Mouse (Mus musculus) embryonic facial prominence, embryonic 11.5 days (tissue): ENCODE measurements around the gene Tubb2a. TPM values are rescaled to one million over a fixed set of nuclear protein-coding genes. Genes with fewer than 3 reads are reported as not detected.

Experiments used
- ATAC-seq: fragments of 200-750 bp; cut with Nextera tagmentation; replicated peaks from 2 replicates; pipeline ENCODE4 v1.8.0; 2017; ENCODE audit warnings: low read depth; ENCODE audit not compliant: insufficient number of reproducible peaks, low FRiP score, low TSS enrichment
- DNase-seq: peaks from one replicate; pipeline ENCODE4 v3.0.0-alpha.2; 2015; ENCODE audit warnings: low spot score
- H3K27ac ChIP-seq: fragments of 300-500 bp; sonication (generic); replicated peaks from 2 replicates; pipeline ENCODE4 v1.5.1; 2014; ENCODE audit warnings: mild to moderate bottlenecking, low read depth, low read length, control low read depth
- H3K27me3 ChIP-seq: fragments of 300-500 bp; sonication (generic); 2 replicates; pipeline ENCODE4 v1.6.1; 2014; ENCODE audit warnings: mild to moderate bottlenecking, low read length, moderate library complexity, mixed read lengths; ENCODE audit not compliant: control insufficient read depth, insufficient read depth
- H3K36me3 ChIP-seq: fragments of 300-500 bp; sonication (generic); replicated peaks from 2 replicates; pipeline ENCODE4 v1.6.1; 2014; ENCODE audit warnings: low read depth, mild to moderate bottlenecking, low read length, moderate library complexity, mixed read lengths; ENCODE audit not compliant: control insufficient read depth, insufficient read depth
- H3K4me1 ChIP-seq: fragments of 300-500 bp; sonication (generic); 2 replicates; pipeline ENCODE4 v1.6.1; 2014; ENCODE audit warnings: low read length, mixed read lengths; ENCODE audit not compliant: control insufficient read depth, insufficient read depth
- H3K4me2 ChIP-seq: fragments of 300-500 bp; sonication (generic); 2 replicates; pipeline ENCODE4 v1.6.1; 2014; ENCODE audit warnings: low read depth, mild to moderate bottlenecking, control low read depth, low read length, moderate library complexity
- H3K4me3 ChIP-seq: fragments of 300-500 bp; sonication (generic); 2 replicates; pipeline ENCODE4 v1.5.1; 2014; ENCODE audit warnings: low read depth, low read length, control low read depth
- H3K9ac ChIP-seq: fragments of 300-500 bp; sonication (generic); replicated peaks from 2 replicates; pipeline ENCODE4 v1.6.1; 2014; ENCODE audit warnings: mild to moderate bottlenecking, control low read depth, low read length
- H3K9me3 ChIP-seq: fragments of 300-500 bp; sonication (generic); replicated peaks from 2 replicates; pipeline ENCODE4 v1.6.1; 2016; ENCODE audit warnings: mild to moderate bottlenecking, low read length, inconsistent platforms, mixed read lengths; ENCODE audit not compliant: control insufficient read depth
- WGBS: fragments of 180-500 bp; shearing (Covaris S2); extraction: QIAGEN DNeasy Blood & Tissue Kit; methylation state at CpG from one replicate; pipeline ENCODE4 v1.1.7; 2014; 5-methylcytosine and 5-hydroxymethylcytosine counted together
- polyA plus RNA-seq: library from polyadenylated mRNA; unstranded; fragments of >200 nt; fragmentation: Nextera tagmentation; extraction: Ambion mirVana; gene quantifications from 2 replicates; pipeline ENCODE4 v1.2.1, GENCODE M21; 2014

The Tubb2a gene
- polyA plus RNA-seq: 115 and 146 TPM in 2 replicates

DNA sequence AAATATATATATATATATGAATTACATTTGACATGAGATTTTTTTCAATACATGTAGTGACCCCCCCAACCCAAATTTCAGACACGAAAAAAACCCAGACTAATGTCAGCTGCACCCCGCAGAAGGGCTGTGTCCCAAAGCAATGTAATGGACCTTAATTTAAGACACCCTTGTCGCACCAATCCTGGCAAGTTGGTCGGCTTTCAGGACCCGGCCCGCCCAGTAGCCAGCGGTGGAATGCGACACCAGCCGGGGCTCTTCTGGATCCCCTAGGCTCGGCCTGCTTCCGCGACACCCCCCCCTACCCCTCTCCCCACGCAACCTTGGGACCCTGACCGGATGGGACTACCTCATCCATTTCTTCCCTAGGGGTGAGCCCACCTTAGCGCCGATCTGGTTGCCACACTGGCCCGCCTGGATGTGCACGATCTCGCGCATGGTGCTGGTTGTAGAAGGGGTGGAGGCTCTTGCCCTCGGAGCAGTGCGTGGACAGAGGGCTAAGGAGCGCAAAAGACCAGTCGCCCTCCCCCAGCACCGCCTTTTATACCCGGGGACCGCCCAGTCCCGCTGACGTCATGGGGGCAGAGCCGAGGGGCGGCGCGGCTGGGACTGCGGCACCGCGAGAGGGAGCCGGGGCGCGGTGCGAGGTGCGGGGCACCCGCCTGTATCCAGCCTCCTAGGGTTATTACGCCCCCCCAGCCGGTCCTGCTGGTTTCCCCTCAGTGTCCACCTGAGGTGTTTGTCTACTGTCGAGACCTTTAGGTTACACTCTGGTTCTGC lies at the start of gene Tubb2a:
Gene Tubb2a (minus strand): TSS at position 516 of the 780 bp plus-strand sequence.
- Histone ChIP-seq H3K9ac (peak within 1 kb of the TSS; percentile 67), H3K9me3 (no peaks in the 10 kb centered on the region), H3K36me3 (no peaks in the 10 kb centered on the region), H3K4me1 (no peaks in the 10 kb centered on the region), H3K4me2 (peak within 1 kb of the TSS; percentile 80), H3K27ac (no peak within 1 kb of the TSS), H3K27me3 (no peaks in the 10 kb centered on the region), H3K4me3 (peak within 1 kb of the TSS; percentile 50)
- 1% methylated on average over 43 of the region's 45 CpGs for WGBS
- DNase-seq (peak; percentile 87), ATAC-seq (peak; percentile 84)

DNA sequence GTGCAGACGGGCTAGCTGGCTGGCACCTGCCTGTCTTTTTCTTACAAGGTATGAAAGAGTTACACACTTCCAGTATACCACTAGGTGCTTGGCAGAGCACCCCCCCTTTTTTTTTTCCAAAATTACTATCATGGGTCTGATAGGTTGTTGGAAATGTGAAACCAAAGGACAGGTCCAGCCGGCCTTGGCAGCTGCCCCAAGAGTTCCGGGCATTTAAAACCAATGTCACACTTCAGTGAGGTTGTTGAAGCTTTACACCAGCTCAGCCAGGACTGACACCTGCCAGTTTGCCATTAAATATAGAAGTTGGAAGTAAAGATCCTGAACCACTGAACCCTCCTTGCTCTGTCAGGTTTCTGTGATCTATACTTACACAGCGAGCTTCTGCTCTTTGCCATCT lies 47.9 kb upstream of the Tubb2a start:
- no peaks in the 10 kb centered on the region for H3K27me3 ChIP-seq
- no peak overlapping the region for H3K27ac ChIP-seq
- H3K9me3 ChIP-seq: no peaks in the 10 kb centered on the region
- no peak overlapping the region for H3K4me3 ChIP-seq
- 84% methylated on average over 4 of the region's 4 CpGs for WGBS
- H3K4me1 ChIP-seq: no peaks in the 10 kb centered on the region
- H3K9ac ChIP-seq: no peak overlapping the region
- no peaks in the 10 kb centered on the region; the same call in none of the 2 replicates for H3K36me3 ChIP-seq
- no peak overlapping the region for H3K4me2 ChIP-seq
- no peak for DNase-seq
- no peak for ATAC-seq

DNA sequence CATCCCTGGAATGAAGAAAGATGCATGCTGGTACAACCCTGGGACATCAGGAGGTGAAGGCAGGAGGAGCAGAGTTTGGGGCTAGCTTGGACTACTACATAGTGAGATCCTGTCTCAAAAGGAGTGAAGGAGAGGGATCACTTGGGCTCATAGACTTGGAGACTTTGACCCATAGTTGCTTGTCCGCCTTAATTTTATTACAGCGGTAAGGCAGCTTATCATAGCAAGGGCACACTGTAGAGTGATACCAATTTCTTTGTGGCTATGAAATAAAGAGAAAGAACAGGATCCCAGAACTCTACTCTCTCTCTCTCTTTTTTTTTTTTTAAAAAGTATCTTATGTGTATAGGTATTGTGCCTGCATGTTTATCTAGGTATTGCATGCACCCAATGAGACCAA lies 42.7 kb upstream of the Tubb2a start:
- Histone ChIP-seq H3K4me2 (no peak overlapping the region), H3K9me3 (no peaks in the 10 kb centered on the region), H3K4me1 (no peaks in the 10 kb centered on the region), H3K36me3 (no peaks in the 10 kb centered on the region; the same call in none of the 2 replicates), H3K4me3 (no peak overlapping the region), H3K27ac (no peak overlapping the region), H3K27me3 (no peaks in the 10 kb centered on the region), H3K9ac (no peak overlapping the region)
- ATAC-seq (no peak), DNase-seq (no peak)
- 98% methylated on average over 2 of the region's 2 CpGs for WGBS

DNA sequence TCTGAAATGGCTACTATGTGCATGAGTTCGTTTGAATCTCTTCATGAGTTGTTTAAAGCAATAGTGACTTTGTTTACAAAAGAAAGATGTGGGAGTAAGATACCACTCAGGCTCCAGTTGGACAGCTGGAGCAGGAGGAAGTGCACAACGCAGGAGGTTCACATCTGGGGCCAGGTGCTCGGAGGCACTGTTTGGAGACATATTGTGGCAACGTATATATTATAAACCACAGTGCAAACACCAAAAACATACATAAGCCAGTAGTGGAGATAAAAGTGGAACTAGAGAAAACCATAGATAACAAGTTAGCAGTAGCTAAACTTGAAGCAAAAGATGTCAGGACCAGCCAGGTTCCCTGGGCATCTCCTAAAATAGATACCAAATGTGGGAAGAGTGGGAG lies 41.6 kb upstream of the Tubb2a start:
- Histone ChIP-seq H3K4me1 (no peaks in the 10 kb centered on the region), H3K27me3 (no peaks in the 10 kb centered on the region), H3K27ac (no peak overlapping the region), H3K4me3 (no peak overlapping the region), H3K9ac (no peak overlapping the region), H3K36me3 (no peaks in the 10 kb centered on the region), H3K4me2 (no peak overlapping the region), H3K9me3 (no peaks in the 10 kb centered on the region)
- ATAC-seq (no peak), DNase-seq (no peak)
- 64% methylated on average over 4 of the region's 4 CpGs for WGBS

DNA sequence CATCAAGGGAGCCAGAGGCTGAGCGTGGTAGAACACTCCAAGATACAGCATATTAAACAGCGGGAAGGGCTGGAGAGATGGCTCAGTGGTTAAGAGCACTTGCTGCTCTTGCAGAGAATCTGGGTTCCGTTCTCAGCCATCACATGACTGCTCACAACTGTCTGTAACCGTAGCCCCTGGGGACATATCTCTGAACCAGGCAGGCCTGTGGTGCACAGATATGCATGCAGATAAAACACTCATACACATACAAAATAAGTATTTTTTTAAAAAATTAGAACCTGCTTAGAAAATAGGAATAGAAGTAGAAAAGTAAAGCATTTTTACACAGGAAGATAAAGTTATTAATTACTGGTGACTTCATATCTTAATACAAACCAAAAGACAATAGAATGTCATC lies 41.0 kb upstream of the Tubb2a start:
- H3K4me3 ChIP-seq: no peak overlapping the region

DNA sequence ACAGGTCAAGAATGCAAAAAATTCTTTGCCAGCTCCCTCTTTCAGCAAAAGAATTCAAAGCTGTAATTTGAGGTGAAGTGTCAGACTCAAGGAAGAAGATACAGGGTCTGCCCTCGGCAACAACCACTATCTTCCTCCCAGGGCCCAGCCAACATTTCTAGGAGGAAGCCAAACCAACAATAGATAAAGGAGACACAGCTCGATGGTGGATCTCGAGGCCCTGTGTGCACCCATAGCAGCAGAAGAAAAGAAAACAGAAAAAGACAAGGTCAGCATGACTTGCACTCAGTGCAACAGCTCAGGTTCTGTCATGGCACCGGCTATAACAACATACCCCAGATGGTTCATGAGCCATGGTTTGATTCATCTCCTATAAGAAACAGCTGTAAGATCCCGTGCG lies 38.7 kb upstream of the Tubb2a start:
- WGBS: 71% methylated on average over 6 of the region's 6 CpGs
- no peak overlapping the region for H3K27ac ChIP-seq
- no peak for DNase-seq

More for the DNA sequence above, 41.0 kb upstream of the Tubb2a start:
- DNase-seq: no peak
- H3K27ac ChIP-seq: no peak overlapping the region
- WGBS: 85% methylated on average over 4 of the region's 4 CpGs
- H3K9ac ChIP-seq: no peak overlapping the region
- no peak overlapping the region for H3K4me2 ChIP-seq
- no peaks in the 10 kb centered on the region for H3K9me3 ChIP-seq
- ATAC-seq: no peak
- H3K4me1 ChIP-seq: no peaks in the 10 kb centered on the region
- H3K36me3 ChIP-seq: no peaks in the 10 kb centered on the region
- no peaks in the 10 kb centered on the region for H3K27me3 ChIP-seq

DNA sequence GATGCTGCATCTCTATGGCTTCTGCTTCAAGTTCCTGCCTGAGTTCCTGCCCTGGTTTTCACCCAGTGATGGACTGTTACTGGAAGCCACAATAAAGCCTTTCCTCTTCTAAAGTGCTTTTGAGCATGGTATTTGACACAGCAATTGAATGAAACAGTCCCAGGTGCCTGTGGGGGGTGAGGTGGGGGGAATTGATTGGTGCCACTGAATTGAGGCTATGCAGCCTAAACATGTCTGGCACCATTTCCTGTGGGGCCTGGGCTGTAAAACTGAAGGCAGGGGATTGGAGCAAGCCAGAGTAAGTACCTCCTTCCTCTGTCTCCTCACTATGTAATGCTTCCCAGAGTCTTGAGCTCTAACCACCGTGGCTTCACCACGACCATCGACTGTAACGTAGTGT lies 36.8 kb upstream of the Tubb2a start:
- 68% methylated on average over 4 of the region's 4 CpGs for WGBS
- Histone ChIP-seq H3K36me3 (no peaks in the 10 kb centered on the region), H3K27me3 (no peaks in the 10 kb centered on the region), H3K27ac (no peak overlapping the region), H3K9me3 (no peaks in the 10 kb centered on the region), H3K4me3 (no peak overlapping the region), H3K9ac (no peak overlapping the region), H3K4me2 (no peak overlapping the region), H3K4me1 (no peaks in the 10 kb centered on the region)
- DNase-seq (peak; percentile 12), ATAC-seq (no peak)

More for the DNA sequence above, 38.7 kb upstream of the Tubb2a start:
- no peak for ATAC-seq
- Histone ChIP-seq H3K9ac (no peak overlapping the region), H3K4me2 (no peak overlapping the region), H3K36me3 (no peaks in the 10 kb centered on the region), H3K9me3 (no peaks in the 10 kb centered on the region), H3K4me1 (no peaks in the 10 kb centered on the region), H3K4me3 (no peak overlapping the region), H3K27me3 (no peaks in the 10 kb centered on the region)

DNA sequence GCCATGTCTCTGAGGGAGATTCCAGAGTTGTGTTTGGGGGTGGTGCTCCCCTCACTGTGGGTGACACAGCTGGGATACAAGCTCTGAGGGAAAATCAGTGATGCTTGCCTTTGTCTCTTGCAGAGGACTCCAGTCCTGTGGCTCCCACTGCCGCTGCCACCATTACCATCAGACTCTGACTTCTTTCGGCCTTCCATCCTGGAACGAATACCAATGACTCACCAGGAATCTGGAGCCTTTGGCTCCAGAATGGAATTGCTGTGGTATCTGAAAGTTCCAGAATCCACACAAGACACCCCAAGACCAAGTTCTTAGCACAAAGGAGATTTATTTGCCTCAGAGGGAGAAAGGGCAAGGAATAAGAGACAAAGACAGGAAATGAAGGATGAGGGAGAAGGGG lies 35.3 kb upstream of the Tubb2a start:
- no peak for ATAC-seq
- no peak overlapping the region for H3K27ac ChIP-seq
- H3K9ac ChIP-seq: no peak overlapping the region
- H3K4me3 ChIP-seq: no peak overlapping the region
- H3K4me1 ChIP-seq: no peaks in the 10 kb centered on the region
- no peak for DNase-seq
- no peak overlapping the region for H3K4me2 ChIP-seq
- H3K36me3 ChIP-seq: no peaks in the 10 kb centered on the region
- no peaks in the 10 kb centered on the region for H3K27me3 ChIP-seq
- H3K9me3 ChIP-seq: no peaks in the 10 kb centered on the region
- WGBS: 87% methylated on average over 3 of the region's 3 CpGs
